Mouse (Mus musculus): ENCODE measurements at regions not wholly inside any gene's neighbourhood (a gene's known extent, or its start where the extent isn't known, plus 50 kb on each side); places are given as distances from the start of the nearest gene placed in this dataset.

DNA sequence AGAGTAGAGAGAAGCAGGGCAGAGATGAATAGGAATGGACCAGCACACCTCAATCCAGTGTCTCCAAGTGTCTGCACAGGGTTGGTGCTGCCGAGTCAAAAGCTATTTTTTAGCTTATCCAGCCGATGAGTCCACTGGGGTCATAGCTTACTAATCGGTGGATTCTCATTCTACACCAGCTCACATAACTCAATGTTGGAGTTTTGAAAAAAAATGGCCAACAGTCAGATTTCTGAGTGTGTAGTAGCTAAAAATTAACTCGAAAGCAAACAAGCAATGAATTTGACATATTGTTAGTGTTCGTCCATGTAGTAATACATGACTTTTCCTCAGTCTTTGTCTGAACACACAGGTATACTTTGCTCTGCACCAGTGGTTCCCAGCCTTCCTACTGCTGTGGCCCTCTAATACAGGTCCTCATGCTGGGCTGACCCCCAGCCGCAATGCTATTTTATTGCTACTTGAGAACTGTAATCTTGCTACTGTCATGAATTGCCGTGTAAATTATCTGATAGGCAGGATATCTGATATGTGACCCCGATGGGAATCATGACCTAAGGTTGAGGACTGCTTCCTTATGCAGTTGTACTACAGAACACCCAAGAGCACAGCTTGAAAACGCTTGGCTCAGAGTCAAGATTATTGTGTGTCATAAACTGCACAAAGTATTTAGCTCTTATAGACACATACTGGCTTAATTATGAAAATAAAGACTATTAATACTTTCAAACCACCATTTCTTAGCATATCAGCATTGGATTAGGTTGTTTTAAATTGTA lies 621.1 kb upstream of the Sall1 start:
- no peak for TF ChIP-seq EP300 (IDR thresholded peaks at IDR 0.05; ENCODE audit: insufficient read depth, low read depth, low read length)
- TF ChIP-seq CTCF (IDR thresholded peaks at IDR 0.05), result no peak
- TF ChIP-seq POLR2A (IDR thresholded peaks at IDR 0.05; ENCODE audit: insufficient read depth, low read depth, low read length), result no peak
